11 mouse cellular contexts compared by ENCODE assay signal in genomic region chr2:129241845-129242833, GRCm38 (mm10). TPM values are rescaled to one million over a fixed set of nuclear protein-coding genes. Genes with fewer than 3 reads are reported as not detected.
DNase-seq lines count a peak whose midpoint lies in the region; ATAC-seq and TF ChIP-seq lines count a peak whose summit lies in the region.
"Had no signal": no experiment of that assay in that cellular context is flagged by ENCODE, and none has a peak within 500 bp of the region (broad histone marks: within the 10 kb centered on the region; RNA-seq: fewer than 3 reads in every experiment).

No protein-coding gene starts in this region.

- DNase-seq in ES-CJ7 (ENCODE audit: low read depth, low spot score) = peak; percentile 63
- DNase-seq in kidney, adult 2 months = peak; percentile 88
- no peak for DNase-seq in ovary, adult 18-20 months (ENCODE audit: low spot score)
- no peak for DNase-seq in left cerebral cortex, adult 8-10 months (ENCODE audit: low spot score in 2 of 2)
- DNase-seq in cerebellum, adult 11-12 months = no peak
- DNase-seq: gastrocnemius, postnatal 36 days; lung, adult 2 months; midbrain, embryonic 14.5 days had no signal

- no peaks in the 10 kb centered on the region for H3K79me3 ChIP-seq in C2C12 (ENCODE audit: low read depth)

- no peak for TF ChIP-seq POLR2A in kidney, adult 2 months (IDR thresholded peaks at IDR 0.05; ENCODE audit: low read depth, low read length)

- peak overlapping the region; percentile 49; the same call in 1 of the 2 replicates for H3K9ac ChIP-seq in liver, embryonic 12.5 days
- H3K9ac ChIP-seq: hindbrain, embryonic 12.5 days had no signal

- no peaks in the 10 kb centered on the region for H3K36me3 ChIP-seq in C2C12 (ENCODE audit: control insufficient read depth, insufficient read depth)
- H3K36me3 ChIP-seq in kidney, adult 2 months (ENCODE audit: control insufficient read depth, insufficient read depth, low read length) = no peaks in the 10 kb centered on the region
- no peaks in the 10 kb centered on the region for H3K36me3 ChIP-seq in liver, embryonic 12.5 days
- H3K36me3 ChIP-seq: hindbrain, embryonic 12.5 days had no signal

- no peaks in the 10 kb centered on the region for H3K9me3 ChIP-seq in liver, embryonic 12.5 days (replicated peaks)
- H3K9me3 ChIP-seq: hindbrain, embryonic 12.5 days had no signal

- no peak for ATAC-seq in liver, embryonic 12.5 days

- H3ac ChIP-seq in C2C12 (ENCODE audit: control insufficient read depth, insufficient read length, low read depth) = no peak overlapping the region

- H3K4me3 ChIP-seq in C2C12 (ENCODE audit: insufficient read depth, poor library complexity, severe bottlenecking) = no peak overlapping the region
- H3K4me3 ChIP-seq in kidney, adult 2 months (ENCODE audit: insufficient read depth, low read depth, low read length) = no peak overlapping the region
- no peak overlapping the region for H3K4me3 ChIP-seq in liver, embryonic 12.5 days
- H3K4me3 ChIP-seq: hindbrain, embryonic 12.5 days had no signal

- 0 out of 2 replicates have a peak overlapping the region, but pooled peaks have one; percentile 34 for H3K4me2 ChIP-seq in liver, embryonic 12.5 days
- H3K4me2 ChIP-seq: hindbrain, embryonic 12.5 days had no signal

- peaks cover 21% of the 10 kb centered on the region; the same call in 1 of the 2 replicates for H3K4me1 ChIP-seq in kidney, adult 2 months (ENCODE audit: control insufficient read depth, insufficient read depth, low read length)
- H3K4me1 ChIP-seq in liver, embryonic 12.5 days = peaks cover 75% of the 10 kb centered on the region

- H3K27ac ChIP-seq in kidney, adult 2 months (ENCODE audit: insufficient read depth, low read depth, low read length) = peak overlapping the region; percentile 67; the same call in 1 of the 2 replicates
- peak overlapping the region; percentile 90 for H3K27ac ChIP-seq in liver, embryonic 12.5 days
- H3K27ac ChIP-seq: hindbrain, embryonic 12.5 days had no signal

- 43% methylated on average over 7 of the region's 7 CpGs for WGBS in kidney, adult 2 months
- WGBS in liver, embryonic 12.5 days (ENCODE audit: insufficient replicate concordance) = 68% methylated on average over 7 of the region's 7 CpGs

- no peaks in the 10 kb centered on the region for H3K27me3 ChIP-seq in C2C12 (ENCODE audit: control insufficient read depth, insufficient read depth, insufficient read length)
- no peaks in the 10 kb centered on the region for H3K27me3 ChIP-seq in kidney, adult 2 months (replicated peaks; ENCODE audit: control insufficient read depth, insufficient read depth, low read length)
- H3K27me3 ChIP-seq in liver, embryonic 12.5 days (replicated peaks) = no peaks in the 10 kb centered on the region
- H3K27me3 ChIP-seq: hindbrain, embryonic 12.5 days had no signal

- no peaks in the 10 kb centered on the region for H3K79me2 ChIP-seq in C2C12 (ENCODE audit: control insufficient read depth, insufficient read depth)

- no peak for TF ChIP-seq CTCF in C2C12 (IDR thresholded peaks at IDR 0.05; ENCODE audit: control insufficient read depth, insufficient read depth, insufficient read length)
- TF ChIP-seq CTCF in kidney, adult 2 months (conservative IDR thresholded peaks at IDR 0.05; ENCODE audit: insufficient read depth, insufficient read length, low read depth, low read length) = no peak

TF ChIP-seq in C2C12, 6 proteins besides CTCF, POLR2A, EP300 and RAD21:
- no peak for TF ChIP-seq FOSL1 (IDR thresholded peaks at IDR 0.05; ENCODE audit: insufficient read depth, low read length, poor library complexity, severe bottlenecking)
- TF ChIP-seq USF1 (IDR thresholded peaks at IDR 0.05; ENCODE audit: low read depth) = peak; percentile 34
- TF ChIP-seq MAX (IDR thresholded peaks at IDR 0.05) = no peak
TF ChIP-seq in C2C12: peak in this region for 1.

RNA-seq across cellular contexts. Expression of gene Slc20a1, which starts 43.6 kb away (rescaled TPM):
- polyA plus RNA-seq in C2C12 (2012; fragmentation: generic; extraction: Trizol) = 57.4 TPM
- 14.0 and 14.7 TPM in 2 replicates for polyA plus RNA-seq in kidney, adult 2 months (2012; rRNA removed)
- 76.2 and 78.4 TPM in 2 replicates for polyA plus RNA-seq in liver, embryonic 12.5 days (2016; fragmentation: Nextera tagmentation; extraction: Ambion mirVana)
- 100 to 1,000 TPM; 136 to 167 (median 155) TPM for total RNA-seq in left cerebral cortex, adult 8-10 months (2022)

RNA-seq across cellular contexts. Expression of gene Ckap2l, which starts 54.9 kb away (rescaled TPM):
- 17.9 TPM for polyA plus RNA-seq in C2C12 (2012; fragmentation: generic; extraction: Trizol)
- polyA plus RNA-seq in kidney, adult 2 months (2012; rRNA removed) = 0.07 and 0.13 TPM in 2 replicates
- 31.6 and 36.3 TPM in 2 replicates for polyA plus RNA-seq in liver, embryonic 12.5 days (2016; fragmentation: Nextera tagmentation; extraction: Ambion mirVana)
- total RNA-seq in left cerebral cortex, adult 8-10 months (2022) = under 1 TPM; 0.63 to 0.78 (median 0.76) TPM

Comparison
In these comparisons a context has a peak if more than half of its experiments do, and no peak if none do; other contexts are left out.
1. DNase-seq: peak in ES-CJ7 (single experiment) and kidney, adult 2 months (single experiment); none in ovary, adult 18-20 months (single experiment), left cerebral cortex, adult 8-10 months (0 of 2) and cerebellum, adult 11-12 months (single experiment).
2. RNA of gene Ckap2l, which starts 54.9 kb away (polyA plus RNA-seq): 31.6 to 36.3 TPM in liver, embryonic 12.5 days and 17.9 TPM in C2C12 (single experiment); 0.07 to 0.13 TPM in kidney, adult 2 months; every median in the first group is over 10 times any median in the second.